Mouse (Mus musculus) CD4-positive helper T cell, adult 2 months (primary cell): Measurements from ENCODE around the gene Tmigd3.

Experiments
- DNase-seq: peaks from one replicate; pipeline ENCODE4 v3.0.0-alpha.2; 2012; ENCODE audit warnings: low read depth, missing footprints, low spot score

The Tmigd3 gene

GRCm38 (mm10) chr3:105931095-105931494 is 60.4 kb downstream of the Tmigd3 start:
- DNase-seq = no peak

GRCm38 (mm10) chr3:105932240-105933071 is 61.8 kb downstream of the Tmigd3 start, which contains the start of gene I830077J02Rik:
I830077J02Rik (minus strand) TSS chr3:105932664.
- DNase-seq = no peak

GRCm38 (mm10) chr3:105933926-105934325 is 63.2 kb downstream of the Tmigd3 start:
- no peak for DNase-seq

- no peak for DNase-seq
These were observed 64.3 kb downstream of the Tmigd3 start for GRCm38 (mm10) chr3:105935033-105935432.

- no peak for DNase-seq
These were observed 65.4 kb downstream of the Tmigd3 start for GRCm38 (mm10) chr3:105936111-105936510.

DNA sequence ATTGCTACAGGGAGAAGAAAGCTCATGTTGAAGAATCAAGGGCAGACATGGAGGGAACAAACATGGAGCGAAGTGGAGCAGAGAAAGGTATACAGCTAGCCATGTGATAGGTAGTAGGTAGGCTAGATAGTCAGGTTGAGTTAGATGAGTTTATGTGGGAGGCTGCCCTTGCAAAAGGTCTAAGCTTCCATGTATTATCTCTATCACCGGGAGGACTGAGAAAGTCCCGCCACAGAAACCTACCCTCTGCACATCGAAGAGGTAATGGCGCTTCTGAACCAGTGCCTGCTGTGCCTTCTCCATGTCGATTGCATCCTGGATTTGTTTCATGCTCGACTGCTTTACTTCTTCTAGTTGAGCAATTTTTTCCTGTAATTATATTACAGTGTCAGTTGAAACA is 80.6 kb downstream of the Tmigd3 start:
- DNase-seq = no peak

DNA sequence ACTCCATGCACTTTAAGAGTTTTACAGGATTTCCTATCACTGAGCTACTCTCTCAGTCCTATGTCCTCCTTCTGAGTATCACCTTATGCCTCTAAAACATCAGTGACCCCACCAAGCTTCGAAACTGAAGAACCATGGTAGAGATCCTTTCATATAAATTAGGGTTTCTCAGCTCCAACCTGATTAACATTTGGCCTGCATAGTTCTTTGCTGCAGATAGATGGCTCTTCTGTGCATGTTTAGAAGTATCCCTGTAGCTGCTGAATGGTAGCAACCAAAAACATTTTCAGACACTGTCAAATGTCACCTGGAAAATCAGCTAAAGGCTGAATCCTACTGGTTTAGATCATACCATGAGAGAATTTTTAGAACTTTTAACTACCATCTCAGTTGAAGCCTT is 86.5 kb downstream of the Tmigd3 start:
- peak; percentile 6 for DNase-seq

GRCm38 (mm10) chr3:105958204-105958603 is 87.5 kb downstream of the Tmigd3 start:
- peak; percentile 6 for DNase-seq

GRCm38 (mm10) chr3:105958974-105959580 is 88.4 kb downstream of the Tmigd3 start, which contains the start of gene Wdr77:
Wdr77 (plus strand) TSS chr3:105959369.
- DNase-seq = peak; percentile 99

DNA sequence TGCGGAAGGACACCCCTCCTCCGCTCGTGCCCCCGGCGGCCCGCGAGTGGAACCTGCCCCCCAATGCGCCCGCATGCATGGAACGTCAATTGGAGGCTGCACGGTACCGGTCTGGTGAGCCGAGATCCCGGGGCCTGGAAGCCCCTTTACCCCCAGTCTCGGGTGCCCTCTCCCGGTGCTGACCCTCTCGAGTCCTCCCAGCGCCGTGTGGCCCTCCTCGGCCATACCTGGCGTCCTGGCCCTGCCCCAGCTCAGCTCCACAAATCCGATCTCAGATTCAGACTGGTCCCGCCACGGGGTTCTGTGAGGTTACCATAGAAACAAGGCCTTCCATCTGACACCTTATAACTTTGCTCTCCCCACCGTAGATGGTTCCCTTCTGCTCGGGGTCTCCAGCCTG is 88.9 kb downstream of the Tmigd3 start:
- DNase-seq = no peak

GRCm38 (mm10) chr3:105959999-105960398 is 89.3 kb downstream of the Tmigd3 start, which contains the start of gene Atp5f1:
Atp5f1 (minus strand) TSS chr3:105960099.
- DNase-seq = no peak

- peak; percentile 34 for DNase-seq
These were observed 90.0 kb downstream of the Tmigd3 start for GRCm38 (mm10) chr3:105960700-105961099.

GRCm38 (mm10) chr3:105971831-105972446 is 101.2 kb downstream of the Tmigd3 start:
- DNase-seq = no peak

DNA sequence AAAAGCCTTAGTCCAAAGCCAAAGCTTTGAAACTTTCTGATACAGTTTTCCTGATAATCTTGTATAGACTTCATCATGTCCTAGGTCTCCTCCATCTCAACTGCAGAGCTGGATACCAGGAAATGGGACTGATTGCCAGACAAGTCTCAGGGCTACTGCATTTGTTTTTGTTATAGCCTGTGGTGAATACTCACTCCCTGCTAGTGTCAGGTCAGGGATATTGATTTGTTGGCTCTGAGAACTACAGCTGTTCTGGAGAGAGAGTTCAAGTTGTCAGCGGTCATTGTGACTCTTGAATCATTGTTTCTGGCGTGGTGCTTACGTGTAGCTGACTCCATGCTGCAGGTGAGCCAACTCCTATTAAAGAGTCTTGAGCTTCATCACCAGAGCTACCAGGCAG is 102.7 kb downstream of the Tmigd3 start, which contains the start of gene Ovgp1:
Gene Ovgp1 (plus strand): TSS at position 301 of the 400 bp plus-strand sequence.
- DNase-seq = no peak
